In genomic region chr10:126169095-126169873, GRCm38 (mm10) we compare ENCODE assay signal across 19 mouse cellular contexts.
DNase-seq lines count a peak whose midpoint lies in the region; ATAC-seq and TF ChIP-seq lines count a peak whose summit lies in the region.
"Had no signal": no experiment of that assay in that cellular context is flagged by ENCODE, and none has a peak within 500 bp of the region (broad histone marks: within the 10 kb centered on the region; RNA-seq: fewer than 3 reads in every experiment).

No protein-coding gene starts in this region.

- no peak for ATAC-seq in stomach, embryonic 16.5 days (ENCODE audit: insufficient read depth, low FRiP score)
- no peak for ATAC-seq in stomach, postnatal 0 days (ENCODE audit: low FRiP score, low TSS enrichment)
- ATAC-seq in limb, embryonic 14.5 days (ENCODE audit: low FRiP score, low read depth), result peak; percentile 30; the same call in 1 of the 2 replicates
- ATAC-seq: forebrain, embryonic 13.5 days; liver, embryonic 12.5 days; midbrain, embryonic 16.5 days had no signal

- no peak for TF ChIP-seq CTCF in left cerebral cortex, adult 2 months (IDR thresholded peaks at IDR 0.05)
- no peak for TF ChIP-seq CTCF in stomach, postnatal 0 days (IDR thresholded peaks at IDR 0.05; ENCODE audit: low read depth)
- no peak for TF ChIP-seq CTCF in layer of hippocampus, adult 2 months (conservative IDR thresholded peaks at IDR 0.05)

- H3K9ac ChIP-seq in stomach, embryonic 16.5 days (ENCODE audit: low read length), result no peak overlapping the region
- no peak overlapping the region for H3K9ac ChIP-seq in stomach, postnatal 0 days (ENCODE audit: low read length)
- H3K9ac ChIP-seq in limb, embryonic 14.5 days (ENCODE audit: low read depth, low read length, severe bottlenecking), result no peak overlapping the region
- H3K9ac ChIP-seq: forebrain, embryonic 13.5 days; heart, embryonic 13.5 days; hindbrain, embryonic 12.5 days; liver, embryonic 12.5 days had no signal

- no peak for TF ChIP-seq EP300 in stomach, postnatal 0 days (optimal IDR thresholded peaks at IDR 0.05)

- H3K9me3 ChIP-seq in stomach, embryonic 16.5 days (replicated peaks; ENCODE audit: control insufficient read depth, low read length), result no peaks in the 10 kb centered on the region
- H3K9me3 ChIP-seq in stomach, postnatal 0 days (ENCODE audit: control insufficient read depth, low read length), result no peaks in the 10 kb centered on the region
- H3K9me3 ChIP-seq in limb, embryonic 14.5 days (ENCODE audit: control insufficient read depth, low read length), result no peaks in the 10 kb centered on the region
- no peaks in the 10 kb centered on the region for H3K9me3 ChIP-seq in embryonic facial prominence, embryonic 10.5 days
- H3K9me3 ChIP-seq: forebrain, embryonic 13.5 days; heart, embryonic 13.5 days; hindbrain, embryonic 12.5 days; liver, embryonic 12.5 days; midbrain, embryonic 10.5 days had no signal

- H3K27ac ChIP-seq in left cerebral cortex, adult 2 months, result no peak overlapping the region
- H3K27ac ChIP-seq in stomach, embryonic 16.5 days (ENCODE audit: low read length), result no peak overlapping the region
- no peak overlapping the region for H3K27ac ChIP-seq in stomach, postnatal 0 days (replicated peaks)
- no peak overlapping the region for H3K27ac ChIP-seq in limb, embryonic 14.5 days (replicated peaks; ENCODE audit: low read depth, low read length)
- H3K27ac ChIP-seq in layer of hippocampus, adult 2 months, result no peak overlapping the region
- H3K27ac ChIP-seq in embryonic facial prominence, embryonic 10.5 days (replicated peaks), result no peak overlapping the region
- H3K27ac ChIP-seq: forebrain, embryonic 13.5 days; heart, adult 2 months; heart, embryonic 13.5 days; hindbrain, embryonic 12.5 days; liver, embryonic 12.5 days; midbrain, embryonic 10.5 days had no signal

- 71% methylated on average over 25 of the region's 25 CpGs for WGBS in stomach, embryonic 16.5 days
- 73% methylated on average over 25 of the region's 25 CpGs for WGBS in stomach, postnatal 0 days
- 34% methylated on average over 25 of the region's 25 CpGs for WGBS in limb, embryonic 14.5 days
- WGBS in embryonic facial prominence, embryonic 10.5 days, result 90% methylated on average over 25 of the region's 25 CpGs

- no peak for TF ChIP-seq POLR2A in limb, embryonic 14.5 days (IDR thresholded peaks at IDR 0.05; ENCODE audit: borderline replicate concordance, extremely low read depth, insufficient read depth, insufficient read length)

- intact Hi-C loops in left cerebral cortex, adult 2 months (cut with DNase I), result loop anchor here (10.0 kb wide), 1 partner anchor 366 kb away; no protein-coding TSS in a partner anchor
- intact Hi-C loops in left cerebral cortex, postnatal 10 days (cut with DNase I), result no loop called here

- H3K4me3 ChIP-seq in left cerebral cortex, adult 2 months, result 0 out of 2 replicates have a peak overlapping the region, but pooled peaks have one; percentile 5
- no peak overlapping the region for H3K4me3 ChIP-seq in stomach, embryonic 16.5 days (replicated peaks; ENCODE audit: low read length)
- H3K4me3 ChIP-seq in stomach, postnatal 0 days (ENCODE audit: low read depth, low read length), result no peak overlapping the region
- H3K4me3 ChIP-seq in limb, embryonic 14.5 days (replicated peaks; ENCODE audit: low read length), result peak overlapping the region; percentile 6; the same call in 1 of the 2 replicates
- H3K4me3 ChIP-seq in layer of hippocampus, adult 2 months, result no peak overlapping the region
- no peak overlapping the region for H3K4me3 ChIP-seq in embryonic facial prominence, embryonic 10.5 days
- H3K4me3 ChIP-seq: forebrain, embryonic 13.5 days; heart, adult 2 months; heart, embryonic 13.5 days; hindbrain, embryonic 12.5 days; liver, embryonic 12.5 days; midbrain, embryonic 10.5 days; myocyte had no signal

- no peak for DNase-seq in left cerebral cortex, adult 2 months (ENCODE audit: extremely low spot score in 1 of 2, low spot score in 2 of 2)
- no peak for DNase-seq in left cerebral cortex, postnatal 10 days (ENCODE audit: extremely low spot score in 1 of 2, low spot score in 2 of 2)
- no peak for DNase-seq in stomach, postnatal 0 days (ENCODE audit: low spot score)
- DNase-seq in limb, embryonic 14.5 days (ENCODE audit: low spot score), result peak; percentile 43
- no peak for DNase-seq in layer of hippocampus, adult 2 months (ENCODE audit: low spot score in 2 of 2)
- DNase-seq in embryonic facial prominence, embryonic 10.5 days (ENCODE audit: low spot score), result no peak
- DNase-seq: cerebellum, adult 2 months; gastrocnemius, postnatal 25 days; heart, adult 2 months; kidney, postnatal 14 days; lung, adult 18-20 months had no signal

- H3K4me2 ChIP-seq in stomach, embryonic 16.5 days (ENCODE audit: low read depth, low read length), result 0 out of 2 replicates have a peak overlapping the region, but pooled peaks have one; percentile 14
- no peak overlapping the region for H3K4me2 ChIP-seq in stomach, postnatal 0 days (replicated peaks; ENCODE audit: low read depth)
- peak overlapping the region; percentile 27 for H3K4me2 ChIP-seq in limb, embryonic 14.5 days (replicated peaks; ENCODE audit: low read depth, low read length, severe bottlenecking)
- H3K4me2 ChIP-seq: forebrain, embryonic 13.5 days; heart, embryonic 13.5 days; hindbrain, embryonic 12.5 days; liver, embryonic 12.5 days had no signal

- H3K27me3 ChIP-seq in stomach, embryonic 16.5 days (ENCODE audit: control insufficient read depth, insufficient read depth, low read length), result no peaks in the 10 kb centered on the region
- H3K27me3 ChIP-seq in stomach, postnatal 0 days (ENCODE audit: control insufficient read depth, insufficient read depth, low read length), result no peaks in the 10 kb centered on the region
- no peaks in the 10 kb centered on the region for H3K27me3 ChIP-seq in limb, embryonic 14.5 days (ENCODE audit: control insufficient read depth, insufficient read depth, low read length)
- H3K27me3 ChIP-seq in embryonic facial prominence, embryonic 10.5 days (replicated peaks; ENCODE audit: low read depth, poor library complexity, severe bottlenecking), result no peaks in the 10 kb centered on the region
- H3K27me3 ChIP-seq: forebrain, embryonic 13.5 days; heart, embryonic 13.5 days; hindbrain, embryonic 12.5 days; liver, embryonic 12.5 days had no signal

- H3K4me1 ChIP-seq in stomach, embryonic 16.5 days (ENCODE audit: control insufficient read depth, insufficient read depth, low read length), result no peaks in the 10 kb centered on the region
- H3K4me1 ChIP-seq in stomach, postnatal 0 days (replicated peaks; ENCODE audit: control insufficient read depth, insufficient read depth), result no peaks in the 10 kb centered on the region
- 0 out of 2 replicates have a peak, but pooled peaks cover 7% of the 10 kb centered on the region for H3K4me1 ChIP-seq in limb, embryonic 14.5 days (ENCODE audit: control insufficient read depth, insufficient read depth, low read length)
- no peaks in the 10 kb centered on the region for H3K4me1 ChIP-seq in embryonic facial prominence, embryonic 10.5 days
- H3K4me1 ChIP-seq: forebrain, embryonic 13.5 days; heart, embryonic 13.5 days; hindbrain, embryonic 12.5 days; liver, embryonic 12.5 days; midbrain, embryonic 10.5 days had no signal

- H3K36me3 ChIP-seq in stomach, embryonic 16.5 days (ENCODE audit: control insufficient read depth, insufficient read depth, low read length), result no peaks in the 10 kb centered on the region
- H3K36me3 ChIP-seq in stomach, postnatal 0 days (ENCODE audit: control insufficient read depth, insufficient read depth, low read length), result no peaks in the 10 kb centered on the region
- no peaks in the 10 kb centered on the region for H3K36me3 ChIP-seq in limb, embryonic 14.5 days (ENCODE audit: control insufficient read depth, insufficient read depth, low read length)
- H3K36me3 ChIP-seq in embryonic facial prominence, embryonic 10.5 days (replicated peaks), result no peaks in the 10 kb centered on the region
- H3K36me3 ChIP-seq: heart, embryonic 13.5 days; hindbrain, embryonic 12.5 days; liver, embryonic 12.5 days; midbrain, embryonic 10.5 days had no signal

Comparison
In these comparisons a context has a peak if more than half of its experiments do, and no peak if none do; other contexts are left out.
1. H3K4me3 ChIP-seq: peak in left cerebral cortex, adult 2 months (single experiment) and limb, embryonic 14.5 days (single experiment); none in stomach, embryonic 16.5 days (single experiment), stomach, postnatal 0 days (single experiment), layer of hippocampus, adult 2 months (single experiment) and embryonic facial prominence, embryonic 10.5 days (single experiment).